Mouse (Mus musculus) bone marrow, adult 2 months (tissue): ENCODE measurements around the gene Itga6.

ENCODE experiments used
- CTCF ChIP-seq: fragments of 200-500 bp; IDR thresholded peaks from 2 replicates; pipeline ENCODE4 v1.5.1; 2011; ENCODE audit warnings: low read length, control low read depth; ENCODE audit not compliant: control insufficient read depth, insufficient read depth
- POLR2A ChIP-seq: fragments of 200-500 bp; IDR thresholded peaks from 2 replicates; pipeline ENCODE4 v1.6.1; 2011; ENCODE audit warnings: low read depth, mild to moderate bottlenecking, control low read depth, low read length, borderline replicate concordance; ENCODE audit not compliant: control insufficient read depth

GRCm38 (mm10) chr2:71786591-71787155 lies 41.3 kb downstream of the Itga6 start:
- TF ChIP-seq CTCF (no peak), POLR2A (peak; percentile 49; the same call in 1 of the 2 replicates)
